Mouse (Mus musculus): ENCODE data around the gene Figla.

- no peak for TF ChIP-seq CTCF (IDR thresholded peaks at IDR 0.05; ENCODE audit: low read depth)
- TF ChIP-seq EP300 (IDR thresholded peaks at IDR 0.05; ENCODE audit: low read depth): no peak
These were observed 53.0 kb downstream of the Figla start for GRCm38 (mm10) chr6:86069009-86069408.

All from heart, postnatal 0 days (tissue).